Mouse (Mus musculus) limb, embryonic 11.5 days (tissue): ENCODE measurements around the gene Erp27. TPM values are rescaled to one million over a fixed set of nuclear protein-coding genes. Genes with fewer than 3 reads are reported as not detected.

Source experiments
- ATAC-seq: fragments of 200-750 bp; cut with Nextera tagmentation; 2 replicates; pipeline ENCODE4 v1.8.0; 2017; ENCODE audit warnings: low read depth; ENCODE audit not compliant: insufficient number of reproducible peaks, low FRiP score, low TSS enrichment
- DNase-seq: peaks from one replicate; pipeline ENCODE4 v3.0.0-alpha.2; 2015; ENCODE audit warnings: low spot score
- H3K27ac ChIP-seq: fragments of 300-500 bp; sonication (generic); replicated peaks from 2 replicates; pipeline ENCODE4 v1.5.1; 2014; ENCODE audit warnings: low read depth, mild to moderate bottlenecking, low read length
- H3K27me3 ChIP-seq: fragments of 300-500 bp; sonication (generic); 2 replicates; pipeline ENCODE4 v1.6.1; 2014; ENCODE audit warnings: mild to moderate bottlenecking, low read length, mixed read lengths; ENCODE audit not compliant: control insufficient read depth, insufficient read depth
- H3K36me3 ChIP-seq: fragments of 300-500 bp; sonication (generic); 2 replicates; pipeline ENCODE4 v1.6.1; 2014; ENCODE audit warnings: mild to moderate bottlenecking, low read length, moderate library complexity, mixed read lengths; ENCODE audit not compliant: control insufficient read depth, insufficient read depth
- H3K4me1 ChIP-seq: fragments of 300-500 bp; sonication (generic); 2 replicates; pipeline ENCODE4 v1.6.1; 2014; ENCODE audit warnings: low read length, mixed read lengths; ENCODE audit not compliant: control insufficient read depth, insufficient read depth
- H3K4me2 ChIP-seq: fragments of 300-500 bp; sonication (generic); 2 replicates; pipeline ENCODE4 v1.6.1; 2014; ENCODE audit warnings: low read depth, mild to moderate bottlenecking, moderate library complexity; ENCODE audit not compliant: severe bottlenecking
- H3K4me3 ChIP-seq: fragments of 300-500 bp; sonication (generic); 2 replicates; pipeline ENCODE4 v1.5.1; 2014; ENCODE audit warnings: low read depth, low read length
- H3K9ac ChIP-seq: fragments of 300-500 bp; sonication (generic); 2 replicates; pipeline ENCODE4 v1.6.1; 2014; ENCODE audit warnings: mild to moderate bottlenecking, low read length
- H3K9me3 ChIP-seq: fragments of 300-500 bp; sonication (generic); 2 replicates; pipeline ENCODE4 v1.6.1; 2016; ENCODE audit warnings: low read length; ENCODE audit not compliant: control insufficient read depth
- WGBS: fragments of 180-500 bp; shearing (Covaris S2); extraction: QIAGEN DNeasy Blood & Tissue Kit; methylation state at CpG from one replicate; pipeline ENCODE4 v1.1.7; 2014; 5-methylcytosine and 5-hydroxymethylcytosine counted together
- polyA plus RNA-seq: library from polyadenylated mRNA; unstranded; fragments of >200 nt; fragmentation: Nextera tagmentation; extraction: Ambion mirVana; gene quantifications from 2 replicates; pipeline ENCODE4 v1.2.1, GENCODE M21; 2014

Gene Erp27
- polyA plus RNA-seq, 1 experiment from 2014 or later: 0.31 TPM

DNA sequence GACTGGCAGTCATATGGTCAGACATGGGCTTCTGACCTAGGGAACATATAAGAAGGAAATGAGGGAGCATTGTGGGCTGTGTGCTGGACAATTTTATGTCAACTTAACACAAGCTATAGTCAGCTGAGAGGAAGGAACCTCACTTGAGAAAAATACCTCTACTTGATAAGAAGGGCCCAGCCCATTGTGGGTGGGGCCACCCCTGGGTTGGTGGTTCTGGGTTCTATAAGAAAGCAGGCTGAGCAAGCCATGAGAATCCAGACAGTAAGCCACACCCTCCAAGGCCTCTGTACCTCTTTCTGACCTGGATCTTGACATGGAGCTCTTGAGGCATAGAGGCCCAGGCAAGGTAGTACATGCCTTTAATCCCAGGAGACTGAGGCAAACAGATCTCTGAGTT lies 21.4 kb upstream of the Erp27 start:
- H3K36me3 ChIP-seq: no peaks in the 10 kb centered on the region
- H3K27me3 ChIP-seq: no peaks in the 10 kb centered on the region
- DNase-seq (no peak), ATAC-seq (no peak)
- no peak overlapping the region for H3K4me2 ChIP-seq
- no peak overlapping the region for H3K9ac ChIP-seq
- H3K4me3 ChIP-seq: no peak overlapping the region
- peaks cover 17% of the 10 kb centered on the region for H3K4me1 ChIP-seq
- H3K27ac ChIP-seq: no peak overlapping the region
- H3K9me3 ChIP-seq: no peaks in the 10 kb centered on the region

DNA sequence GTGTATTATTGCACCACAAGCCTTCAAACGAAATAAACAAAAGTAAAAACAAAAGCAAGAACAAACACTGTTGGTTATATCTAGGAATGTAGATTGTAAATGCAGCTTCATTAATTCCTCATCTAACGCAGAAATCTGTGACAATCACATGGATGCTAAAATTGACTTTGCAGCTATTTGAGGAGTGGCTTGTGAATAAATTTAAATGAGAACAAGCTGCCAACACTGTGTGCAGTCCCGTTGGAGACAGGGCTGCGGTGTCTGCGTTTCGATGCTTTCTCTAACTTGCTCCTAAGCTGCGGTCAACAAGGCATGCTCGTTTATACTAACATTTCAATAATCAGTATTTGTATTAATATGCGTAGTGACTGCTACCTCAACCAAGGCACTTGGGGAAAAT lies 20.3 kb upstream of the Erp27 start:
- Histone ChIP-seq H3K36me3 (no peaks in the 10 kb centered on the region), H3K4me3 (no peak overlapping the region), H3K27ac (no peak overlapping the region), H3K4me2 (no peak overlapping the region), H3K27me3 (no peaks in the 10 kb centered on the region), H3K9ac (no peak overlapping the region), H3K9me3 (no peaks in the 10 kb centered on the region), H3K4me1 (peaks cover 17% of the 10 kb centered on the region)
- ATAC-seq (no peak), DNase-seq (no peak)
- 76% methylated on average over 9 of the region's 9 CpGs for WGBS

DNA sequence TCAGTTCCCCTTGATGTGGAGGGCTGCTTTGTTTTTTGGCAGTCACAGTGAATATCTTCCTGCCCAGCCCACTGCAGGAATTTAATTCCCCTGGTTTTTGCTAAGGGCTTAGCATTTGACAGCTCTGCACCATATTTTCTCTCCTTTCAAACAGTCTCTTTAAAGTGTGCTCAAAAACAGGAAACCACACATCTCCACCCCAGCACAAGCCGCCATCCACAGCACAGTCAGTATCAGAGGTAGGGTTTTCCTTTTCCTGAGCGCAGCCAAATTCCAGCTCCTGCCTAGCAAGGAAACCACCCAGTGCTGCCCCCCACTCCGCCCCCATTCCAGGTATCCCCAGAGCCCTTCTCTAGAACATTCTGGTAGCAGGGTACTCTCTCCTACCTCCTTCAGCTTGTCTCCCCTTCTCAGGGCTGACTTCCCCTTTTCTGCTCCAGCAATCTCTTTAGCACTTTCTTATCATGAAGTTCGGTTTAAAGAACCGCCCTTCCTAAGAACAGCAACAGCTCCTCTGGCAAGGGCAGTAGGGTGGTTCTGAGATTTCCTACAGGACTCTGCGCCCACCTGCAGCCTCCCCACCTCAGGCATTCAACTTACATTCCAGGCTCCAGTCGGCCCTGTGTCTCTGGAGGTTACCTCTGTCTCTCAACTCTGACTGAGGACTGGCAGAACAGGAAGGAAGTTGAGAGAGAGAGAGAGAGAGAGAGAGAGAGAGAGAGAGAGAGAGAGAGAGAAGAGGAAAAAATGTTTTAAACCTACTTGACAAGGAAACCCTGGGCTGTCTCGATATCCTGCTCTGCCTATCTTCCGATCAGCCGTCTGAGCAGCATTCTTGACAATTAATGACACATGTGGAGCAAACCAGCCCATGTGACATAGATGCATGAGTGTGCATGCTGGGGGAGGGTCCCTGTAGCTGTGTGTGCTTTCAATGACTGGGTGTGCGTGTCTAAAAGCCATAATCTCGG lies 19.4 kb upstream of the Erp27 start, which contains the start of gene Arhgdib:
TSS of gene Arhgdib (minus strand) at position 849 of the 971 bp plus-strand sequence.
- Histone ChIP-seq H3K4me2 (peak within 1 kb of the TSS; percentile 3; the same call in 1 of the 2 replicates), H3K27me3 (no peaks in the 10 kb centered on the region), H3K4me1 (peaks cover 17% of the 10 kb centered on the region), H3K9ac (peak within 1 kb of the TSS; percentile 27; the same call in 1 of the 2 replicates), H3K9me3 (no peaks in the 10 kb centered on the region), H3K36me3 (no peaks in the 10 kb centered on the region), H3K27ac (peak within 1 kb of the TSS; percentile 42; the same call in 1 of the 2 replicates), H3K4me3 (no peak within 1 kb of the TSS)
- ATAC-seq (no peak; the same call in 1 of the 2 replicates), DNase-seq (peak; percentile 50)
- WGBS: 22% methylated on average over 12 of the region's 12 CpGs

DNA sequence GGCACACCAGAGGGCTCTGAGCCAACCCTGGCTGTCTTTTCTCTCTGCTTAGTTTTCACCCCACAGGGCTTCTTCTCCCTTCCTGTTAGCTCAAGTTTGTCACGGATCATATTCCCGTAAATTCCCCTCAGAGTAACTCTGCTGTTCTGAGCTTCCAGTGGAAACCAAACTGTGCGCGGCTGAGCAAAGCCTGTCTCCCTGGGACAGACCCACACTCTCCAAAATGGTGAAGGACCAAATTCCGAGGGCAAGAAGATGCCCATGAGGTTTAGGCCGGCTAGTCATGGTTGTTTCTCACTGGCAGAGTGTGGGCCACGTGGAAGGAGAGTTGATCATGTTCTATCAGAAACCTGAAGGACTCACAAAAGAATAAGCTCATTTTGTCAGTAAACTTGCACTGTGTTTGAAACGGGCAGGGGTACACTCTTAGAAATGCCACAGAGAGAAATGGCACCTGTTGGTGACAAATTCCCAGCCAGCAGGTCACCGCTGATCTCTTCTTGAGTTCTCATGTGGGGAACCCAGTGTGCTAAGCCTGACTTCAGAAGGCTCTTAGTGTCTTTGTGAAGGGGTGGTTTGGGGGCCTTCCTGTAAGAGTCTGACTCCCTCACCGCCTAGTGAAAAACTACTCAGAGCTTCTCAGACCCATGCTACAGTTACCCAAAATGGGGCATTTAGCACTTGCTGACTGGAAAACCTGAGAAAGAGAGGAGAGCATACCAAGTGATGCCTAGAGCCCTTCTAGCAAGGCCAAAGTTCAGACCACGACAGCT lies 18.4 kb upstream of the Erp27 start:
- Histone ChIP-seq H3K27me3 (no peaks in the 10 kb centered on the region), H3K4me2 (no peak overlapping the region), H3K9ac (no peak overlapping the region), H3K9me3 (no peaks in the 10 kb centered on the region), H3K27ac (0 out of 2 replicates have a peak overlapping the region, but pooled peaks have one; percentile 42), H3K4me1 (peaks cover 17% of the 10 kb centered on the region), H3K36me3 (no peaks in the 10 kb centered on the region), H3K4me3 (no peak overlapping the region)
- no peak for DNase-seq
- WGBS: 84% methylated on average over 11 of the region's 11 CpGs
- no peak for ATAC-seq

DNA sequence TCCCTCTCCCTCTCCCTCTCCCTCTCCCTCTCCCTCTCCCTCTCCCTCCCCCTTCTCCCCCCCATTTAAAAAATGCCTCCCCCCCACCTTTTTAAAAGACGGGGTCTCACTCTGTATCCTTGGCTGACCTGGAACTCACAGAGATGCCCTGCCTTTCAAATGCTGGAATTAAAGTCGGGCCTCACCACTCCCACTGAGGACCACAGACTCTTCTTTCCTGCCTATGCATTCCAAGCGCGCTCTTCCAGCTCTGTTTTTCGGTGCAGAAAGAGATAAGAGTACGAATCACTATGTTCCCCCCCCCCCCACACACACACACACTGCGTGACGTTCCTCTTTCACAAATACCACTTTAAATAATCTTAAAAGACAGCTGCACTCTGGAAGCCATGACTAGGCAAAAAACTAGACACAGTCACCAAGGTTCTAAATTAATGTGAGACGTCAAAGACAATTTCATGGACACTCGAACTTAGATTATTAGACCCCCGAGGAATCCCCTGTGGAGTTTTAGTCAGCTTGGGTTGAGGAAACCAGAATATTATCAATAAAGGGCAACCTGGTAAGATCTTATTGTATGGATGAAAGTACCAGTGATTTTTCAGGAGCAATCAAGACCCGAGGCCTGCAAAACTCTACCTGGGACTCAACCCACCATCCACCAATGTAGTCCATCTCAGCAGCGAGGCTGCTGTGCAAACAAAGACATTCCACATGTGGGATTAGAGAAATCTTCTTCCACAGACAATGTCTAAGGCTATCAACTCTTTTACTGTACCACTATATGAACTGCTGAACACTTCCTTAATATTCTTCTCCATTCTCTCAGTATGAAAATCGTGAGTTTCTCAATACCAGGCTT lies 17.6 kb upstream of the Erp27 start:
- Histone ChIP-seq H3K4me3 (no peak overlapping the region), H3K36me3 (no peaks in the 10 kb centered on the region), H3K9me3 (no peaks in the 10 kb centered on the region), H3K4me1 (peaks cover 17% of the 10 kb centered on the region), H3K27me3 (no peaks in the 10 kb centered on the region), H3K9ac (no peak overlapping the region), H3K4me2 (no peak overlapping the region), H3K27ac (no peak overlapping the region)
- DNase-seq (no peak), ATAC-seq (no peak)
- WGBS: 85% methylated on average over 14 of the region's 14 CpGs

DNA sequence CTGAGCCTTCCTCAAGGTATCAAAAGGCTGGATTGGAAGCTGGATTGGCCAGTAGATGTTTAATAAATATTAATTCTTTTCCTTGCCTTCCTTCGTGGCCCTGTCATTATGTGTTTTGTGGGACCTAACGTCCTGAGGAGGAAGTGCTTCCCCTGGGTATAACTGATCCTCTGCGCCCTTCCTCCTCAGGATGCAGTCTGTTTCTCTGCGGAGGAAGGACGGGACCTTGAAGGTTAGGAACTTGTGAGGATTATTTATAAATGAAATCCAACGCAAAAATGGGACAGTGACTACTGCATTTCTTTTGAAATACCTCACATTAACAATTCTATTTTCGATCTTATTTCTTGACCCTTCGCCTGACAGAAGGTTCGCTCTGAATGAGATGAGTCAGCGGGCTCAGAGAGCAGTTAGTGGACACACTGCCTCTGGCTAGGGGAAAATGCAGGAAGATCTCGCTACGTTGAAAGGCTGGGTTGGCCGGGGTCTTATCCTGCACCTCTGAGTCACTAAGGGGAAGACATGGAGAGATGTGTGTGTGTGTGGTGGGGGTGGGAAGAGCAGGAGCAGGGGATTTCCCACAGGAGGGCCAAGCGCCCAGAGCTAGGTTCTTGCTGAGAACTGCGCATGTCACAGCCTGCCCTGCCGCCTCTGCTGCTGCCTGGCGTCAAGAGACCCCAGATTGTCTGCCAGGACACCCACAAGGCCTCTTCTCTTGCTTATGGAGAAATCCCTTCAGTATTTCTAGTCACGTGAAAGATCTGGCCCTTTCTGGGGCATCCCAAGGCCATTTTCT lies 16.5 kb upstream of the Erp27 start:
- no peak overlapping the region for H3K27ac ChIP-seq
- DNase-seq (no peak), ATAC-seq (no peak)
- H3K27me3 ChIP-seq: no peaks in the 10 kb centered on the region
- H3K36me3 ChIP-seq: no peaks in the 10 kb centered on the region
- no peak overlapping the region for H3K4me2 ChIP-seq
- H3K9me3 ChIP-seq: no peaks in the 10 kb centered on the region
- H3K9ac ChIP-seq: no peak overlapping the region; the same call in 1 of the 2 replicates
- H3K4me3 ChIP-seq: no peak overlapping the region
- peaks cover 17% of the 10 kb centered on the region for H3K4me1 ChIP-seq
- 80% methylated on average over 18 of the region's 18 CpGs for WGBS

DNA sequence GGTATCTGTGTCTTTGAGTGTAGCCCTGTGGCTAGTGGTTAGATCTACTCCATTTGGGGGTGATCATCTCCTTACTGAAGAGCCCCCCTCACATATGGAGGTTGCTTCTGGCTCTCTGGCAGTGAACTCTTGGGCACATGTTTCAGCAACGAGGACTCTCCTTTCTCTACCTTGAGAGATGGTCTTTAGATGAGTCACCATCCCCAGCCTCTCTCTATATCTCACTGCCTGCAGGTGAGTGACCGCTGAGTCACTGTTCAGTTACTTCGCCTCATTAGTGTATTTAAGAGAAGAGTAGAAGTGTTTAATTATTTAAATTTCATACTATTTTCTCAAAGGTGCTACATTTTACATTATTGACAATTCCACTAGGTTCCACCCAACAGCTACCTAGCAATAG lies 15.1 kb upstream of the Erp27 start:
- Histone ChIP-seq H3K4me1 (peaks cover 14% of the 10 kb centered on the region), H3K4me3 (no peak overlapping the region), H3K36me3 (no peaks in the 10 kb centered on the region), H3K4me2 (no peak overlapping the region), H3K9ac (no peak overlapping the region), H3K27me3 (no peaks in the 10 kb centered on the region), H3K27ac (no peak overlapping the region), H3K9me3 (no peaks in the 10 kb centered on the region)
- ATAC-seq (no peak), DNase-seq (no peak)
- 90% methylated on average over 3 of the region's 3 CpGs for WGBS
